Comparison of ENCODE assay signal across 30 mouse cellular contexts in genomic region chr7:48855461-48855860, GRCm38 (mm10). TPM values are rescaled to one million over a fixed set of nuclear protein-coding genes. Genes with fewer than 3 reads are reported as not detected.
"Had no signal": no experiment of that assay in that cellular context is flagged by ENCODE, and none has a peak within 500 bp of the region (broad histone marks: within the 10 kb centered on the region; RNA-seq: fewer than 3 reads in every experiment).

No protein-coding gene starts in this region.

- DNase-seq: gastrocnemius, adult 2 months; gastrocnemius, postnatal 10 days; gastrocnemius, postnatal 25 days; heart, postnatal 14 days; heart, postnatal 4 days; kidney, adult 18-20 months; kidney, adult 8-10 months; kidney, postnatal 10 days; kidney, postnatal 25 days; kidney, postnatal 4 days had no signal

- ATAC-seq: forebrain, embryonic 16.5 days; hindbrain, embryonic 16.5 days; inflammation-experienced regulatory T-cells, adult 6 months; intestine, embryonic 15.5 days; intestine, postnatal 0 days had no signal

- H3K4me1 ChIP-seq: hindbrain, embryonic 10.5 days; hindbrain, embryonic 12.5 days; intestine, embryonic 15.5 days; limb, embryonic 10.5 days; limb, embryonic 12.5 days had no signal

- H3K4me3 ChIP-seq: gastrocnemius, adult 2 months; hindbrain, embryonic 10.5 days; hindbrain, embryonic 12.5 days; intestine, embryonic 15.5 days; layer of hippocampus, adult 2 months; left cerebral cortex, adult 2 months; limb, embryonic 10.5 days; limb, embryonic 12.5 days had no signal

- H3K36me3 ChIP-seq: hindbrain, embryonic 10.5 days; hindbrain, embryonic 12.5 days; intestine, embryonic 15.5 days; limb, embryonic 10.5 days; limb, embryonic 12.5 days had no signal

- H3K9me3 ChIP-seq: hindbrain, embryonic 10.5 days; hindbrain, embryonic 12.5 days; intestine, embryonic 15.5 days; limb, embryonic 10.5 days; limb, embryonic 12.5 days had no signal

- H3K27me3 ChIP-seq: intestine, embryonic 15.5 days; limb, embryonic 12.5 days had no signal

- H3K4me2 ChIP-seq: heart, embryonic 11.5 days; hindbrain, embryonic 12.5 days; hindbrain, embryonic 14.5 days; intestine, embryonic 15.5 days; limb, embryonic 12.5 days; liver, embryonic 11.5 days had no signal

- H3K9ac ChIP-seq: hindbrain, embryonic 12.5 days; hindbrain, embryonic 14.5 days; intestine, embryonic 15.5 days; limb, embryonic 12.5 days; liver, embryonic 14.5 days had no signal

- H3K27ac ChIP-seq: gastrocnemius, adult 2 months; hindbrain, embryonic 10.5 days; hindbrain, embryonic 12.5 days; hindbrain, embryonic 14.5 days; intestine, embryonic 15.5 days; layer of hippocampus, adult 2 months; left cerebral cortex, adult 2 months; limb, embryonic 10.5 days; limb, embryonic 12.5 days; liver, embryonic 14.5 days had no signal

RNA-seq across cellular contexts. Expression of gene Csrp3, which starts 7.6 kb away (rescaled TPM):
- total RNA-seq: layer of hippocampus, adult 2 months; layer of hippocampus, postnatal 10 days; layer of hippocampus, postnatal 25 days; left cerebral cortex, adult 2 months; left cerebral cortex, postnatal 14 days; left cerebral cortex, postnatal 36 days had no signal
- polyA plus RNA-seq: forebrain, embryonic 16.5 days; frontal cortex, adult 2 months; hindbrain, embryonic 10.5 days; hindbrain, embryonic 14.5 days; inflammation-experienced regulatory T-cells, adult 6 months had no signal

RNA-seq across cellular contexts. Expression of gene E2f8, which starts 25.9 kb away (rescaled TPM):
- total RNA-seq: gastrocnemius, adult 2 months had no signal
